Mouse (Mus musculus): ENCODE data around the gene Foxj3.

- TF ChIP-seq EP300 (optimal IDR thresholded peaks at IDR 0.05) (no peak), CTCF (IDR thresholded peaks at IDR 0.05; ENCODE audit: low read depth) (no peak)
Observed at GRCm38 (mm10) chr4:119512731-119513141, 24.1 kb upstream of the Foxj3 start.

All from stomach, postnatal 0 days (tissue).